Mouse (Mus musculus): ENCODE results near the gene Slc38a1.

Slc38a1 gene

DNA sequence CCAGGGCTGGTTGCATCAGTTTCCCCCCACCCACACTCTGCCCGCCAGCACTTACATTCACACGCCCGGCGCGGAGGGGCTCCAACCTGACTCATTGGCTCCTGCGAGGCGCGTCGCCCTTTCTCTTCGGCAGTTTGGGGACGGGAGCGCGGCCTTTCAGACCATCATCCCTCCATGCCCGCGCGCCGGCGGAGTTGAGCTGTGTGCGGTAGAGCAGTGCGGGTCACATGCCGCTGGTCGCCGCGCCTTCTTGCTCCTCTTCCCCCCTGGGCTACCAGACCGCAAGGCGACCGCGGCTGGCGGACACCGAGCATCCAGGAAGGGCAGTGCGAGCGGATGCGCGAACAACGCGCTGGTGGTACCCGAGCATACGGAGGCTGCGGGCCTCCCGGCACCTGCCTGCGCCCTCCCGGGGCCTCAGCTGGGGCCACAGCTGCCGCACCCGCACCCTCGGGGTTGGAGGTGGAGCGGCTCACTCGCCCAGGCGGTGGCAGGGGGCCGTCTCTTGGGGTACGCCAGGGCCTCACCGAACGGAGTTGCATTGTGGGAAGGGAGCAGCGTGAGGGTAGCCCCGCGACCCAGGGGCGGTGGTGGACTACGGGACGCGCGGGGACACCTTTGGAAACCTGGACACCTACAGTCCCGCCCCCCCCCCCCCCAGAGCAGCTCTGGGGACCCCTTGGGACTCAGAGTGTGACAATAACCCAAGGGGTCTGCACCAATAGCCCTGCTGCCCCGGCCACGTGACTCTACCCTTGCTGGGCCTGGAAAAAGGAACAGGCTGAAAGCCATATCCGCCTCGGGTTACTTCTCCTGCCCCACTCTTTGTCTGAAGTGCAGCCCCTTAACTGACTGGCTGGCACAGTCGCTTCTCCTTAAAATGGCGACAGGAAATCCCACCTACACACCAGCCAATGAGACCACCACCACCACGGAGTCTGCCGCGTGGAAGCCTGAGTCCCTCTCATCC lies at the start of gene Slc38a1:
TSS of gene Slc38a1 (minus strand) at position 478 of the 970 bp plus-strand sequence.
- DNase-seq (ENCODE audit: low read depth, low spot score), result no peak

DNA sequence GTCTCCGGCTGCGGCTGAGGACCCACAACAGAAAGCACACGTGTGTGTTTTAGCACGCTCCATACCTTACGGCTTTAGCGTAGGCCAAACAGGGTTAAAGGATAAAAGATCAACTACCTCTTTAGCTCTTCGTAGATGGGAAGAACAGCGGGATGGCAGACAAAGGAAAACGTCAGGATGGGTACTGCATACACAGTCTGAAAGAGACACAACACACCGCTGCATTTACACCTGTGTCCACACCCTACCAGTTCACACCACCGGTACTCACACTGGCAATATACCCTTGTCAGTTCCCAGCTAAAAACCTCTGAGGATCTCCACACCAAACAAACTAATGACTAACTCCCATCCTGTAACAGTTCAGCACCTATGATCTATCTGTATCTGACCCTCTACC lies 49.7 kb upstream of the Slc38a1 start:
- no peak for DNase-seq (ENCODE audit: low read depth, low spot score)

DNA sequence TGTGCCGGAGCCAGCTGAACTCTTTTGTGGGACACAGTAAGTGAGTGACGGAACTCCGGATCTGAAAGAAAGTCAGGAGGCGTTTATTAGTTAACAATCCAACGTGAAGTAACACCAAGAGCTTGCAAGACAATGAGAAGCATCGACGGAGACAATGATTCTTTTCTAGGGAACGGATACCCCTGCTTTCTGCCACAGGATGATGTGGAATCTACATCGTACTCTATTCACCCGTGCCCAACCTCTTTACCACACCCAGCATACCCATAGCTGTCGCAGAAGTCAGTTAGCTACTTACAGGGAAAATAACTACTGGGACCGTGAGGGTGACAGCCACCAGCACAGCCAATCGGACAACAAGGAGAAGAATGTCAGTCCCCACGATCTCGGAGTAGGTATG lies 48.7 kb upstream of the Slc38a1 start:
- DNase-seq (ENCODE audit: low read depth, low spot score), result no peak

DNA sequence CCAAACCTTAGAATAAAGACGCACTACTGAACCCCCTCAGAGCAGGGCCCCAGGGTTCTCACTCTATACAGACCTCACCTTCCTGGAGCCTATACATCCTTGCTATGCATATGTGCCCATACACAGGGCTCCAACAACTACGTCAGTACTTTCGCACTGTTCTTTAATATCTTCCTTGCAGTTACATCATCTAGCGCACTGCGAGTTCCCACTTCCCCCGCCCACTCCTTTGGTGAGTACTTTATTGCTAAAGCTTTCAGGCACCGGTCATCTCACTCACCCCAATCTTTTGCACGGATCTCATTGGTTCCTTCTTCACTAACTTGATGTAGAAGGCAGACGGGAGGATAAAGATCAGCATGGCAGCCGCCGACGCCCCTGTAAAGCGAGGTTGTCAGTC lies 48.1 kb upstream of the Slc38a1 start:
- DNase-seq (ENCODE audit: low read depth, low spot score), result no peak

DNA sequence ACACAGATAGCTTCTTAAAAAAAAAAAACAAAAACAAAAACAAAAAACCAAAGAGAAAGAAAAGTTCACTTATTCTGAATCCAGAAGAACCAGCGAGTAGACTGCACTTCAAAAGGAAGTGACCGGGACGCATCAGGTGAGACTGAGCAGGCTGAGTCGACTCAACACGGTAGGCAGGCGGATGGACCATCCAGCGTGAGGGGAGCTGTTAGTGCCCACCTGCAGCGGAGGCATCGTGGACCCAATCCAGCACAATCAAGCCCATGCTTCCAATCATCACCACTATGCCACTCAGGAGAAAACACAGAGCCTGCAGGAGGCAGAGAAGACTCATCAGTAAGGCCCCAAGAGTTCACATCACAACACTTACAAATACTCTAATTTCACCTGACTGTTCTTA lies 47.2 kb upstream of the Slc38a1 start:
- no peak for DNase-seq (ENCODE audit: low read depth, low spot score)

DNA sequence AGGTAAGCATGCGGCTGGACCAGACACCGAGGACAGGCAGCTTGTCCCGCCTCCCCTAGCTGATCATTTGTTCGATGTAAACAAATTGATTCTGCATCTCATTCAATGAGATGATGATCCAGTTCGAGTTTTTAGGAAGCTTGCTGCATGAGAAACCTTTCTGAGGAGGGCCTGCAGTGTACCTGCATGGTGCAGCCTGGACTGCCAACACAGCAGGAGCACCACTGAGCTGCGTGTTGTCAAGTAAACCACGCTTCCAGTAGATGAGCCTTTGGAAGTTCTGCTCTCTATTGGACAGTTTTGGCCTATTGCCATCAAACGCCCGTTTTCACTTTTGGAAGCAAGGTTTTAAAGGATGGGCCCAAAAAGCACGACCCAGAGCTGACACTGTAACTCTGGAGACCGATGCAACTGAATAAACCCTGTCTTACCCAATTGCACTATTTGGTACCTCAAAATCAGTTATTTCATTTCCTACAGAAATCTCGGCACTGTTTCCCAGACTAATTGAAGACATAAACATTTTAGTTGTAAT lies 46.1 kb upstream of the Slc38a1 start:
- DNase-seq (ENCODE audit: low read depth, low spot score), result no peak

DNA sequence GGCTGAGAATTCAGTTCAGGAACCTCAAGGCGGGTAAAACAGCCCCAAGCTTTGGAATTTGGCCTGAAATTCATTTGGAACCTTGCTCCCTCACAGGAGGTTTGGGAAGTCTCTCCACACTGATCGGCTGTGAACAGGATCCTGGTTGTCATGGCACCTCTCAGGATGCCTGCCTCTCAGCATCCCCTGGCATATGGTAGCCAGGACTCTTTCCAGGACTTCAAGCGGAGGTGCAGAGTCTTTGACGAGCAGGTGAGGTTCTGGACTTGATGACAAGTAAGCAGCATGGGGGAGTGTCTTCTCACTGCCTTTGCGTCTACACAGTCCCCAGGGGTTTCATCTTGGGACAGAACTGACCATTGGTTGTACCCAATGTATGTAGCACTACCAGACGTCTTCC lies 45.3 kb upstream of the Slc38a1 start:
- no peak for DNase-seq (ENCODE audit: low read depth, low spot score)

DNA sequence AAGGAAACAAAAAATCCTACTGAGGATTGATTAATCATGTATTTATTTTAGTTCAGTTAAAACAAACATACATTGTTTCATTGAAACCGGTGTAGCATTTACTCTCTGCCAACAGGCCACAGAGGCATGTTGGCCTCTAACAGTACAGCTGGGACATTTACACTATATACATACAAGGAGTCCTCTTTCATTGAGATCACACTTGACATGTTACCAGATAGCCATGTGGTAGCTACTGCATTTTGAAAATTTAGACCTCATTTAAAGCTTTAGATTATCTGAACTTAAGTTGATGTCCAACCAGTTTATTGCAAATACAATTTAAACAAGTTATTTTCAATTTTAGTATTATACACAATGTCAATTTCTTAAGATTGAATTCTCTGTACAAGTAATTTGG lies 44.7 kb upstream of the Slc38a1 start:
- DNase-seq (ENCODE audit: low read depth, low spot score), result no peak

DNA sequence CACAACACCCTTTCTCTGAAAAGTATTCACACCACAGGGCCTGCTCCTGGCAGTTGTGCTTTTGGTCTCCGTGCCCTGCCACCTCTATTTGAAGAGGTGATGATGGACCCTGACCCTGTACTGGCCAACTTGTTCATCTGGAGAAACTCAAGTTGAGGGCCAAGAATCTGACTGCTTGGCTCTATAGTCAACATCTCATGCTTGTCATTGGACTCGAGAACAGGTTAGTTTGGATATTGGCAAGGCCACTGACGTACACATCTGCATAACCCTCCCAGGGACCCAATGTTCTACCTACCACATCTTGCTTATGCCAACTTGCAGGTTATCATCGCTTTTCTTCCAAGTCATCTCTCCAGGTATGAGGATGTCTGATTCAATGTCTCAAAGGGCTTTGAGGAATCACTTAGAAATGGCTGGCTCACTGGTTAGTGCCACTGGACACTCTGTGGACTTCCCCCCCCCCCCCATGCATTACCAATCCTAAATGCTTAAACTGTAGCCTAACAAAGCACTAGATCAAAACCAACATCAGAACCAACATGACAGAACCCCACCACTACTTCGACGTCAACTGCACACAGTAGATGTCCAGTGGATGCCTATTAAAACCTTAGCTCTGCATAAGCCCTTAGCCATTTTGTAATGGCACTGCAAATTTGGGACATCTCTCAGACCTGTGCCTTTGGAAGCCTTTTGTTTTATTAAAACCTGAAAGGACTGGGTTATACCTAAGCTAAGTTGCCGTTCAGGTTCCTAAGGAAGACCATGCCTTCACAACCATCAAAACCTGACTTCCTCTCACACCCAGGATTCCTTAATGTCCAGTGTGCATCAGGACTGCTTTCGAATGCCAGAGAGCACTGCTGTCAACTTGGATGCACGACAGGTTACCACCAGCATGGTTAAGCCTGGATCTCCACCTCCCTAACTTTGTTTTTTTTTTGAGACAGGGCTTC lies 43.8 kb upstream of the Slc38a1 start:
- DNase-seq (ENCODE audit: low read depth, low spot score), result no peak

DNA sequence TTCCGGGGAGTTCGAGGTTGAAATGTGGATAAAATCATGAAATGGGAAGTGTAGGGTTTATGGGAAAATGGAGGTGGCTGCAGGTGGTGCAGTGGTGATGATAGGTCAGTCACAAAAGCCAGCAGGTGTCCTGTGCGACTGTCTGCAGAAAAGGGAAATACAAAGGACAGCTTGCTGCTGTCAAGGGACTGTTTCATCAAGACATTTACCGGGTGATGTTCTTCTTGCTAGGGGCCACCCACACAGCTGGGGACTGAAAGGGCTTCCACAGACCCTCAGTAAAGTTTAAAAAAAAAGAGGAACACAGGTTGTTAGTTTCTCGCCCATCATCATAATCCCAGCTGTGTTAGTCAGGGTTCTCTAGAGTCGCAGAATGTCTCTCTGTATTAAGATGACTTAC lies 42.6 kb upstream of the Slc38a1 start:
- DNase-seq (ENCODE audit: low read depth, low spot score), result no peak

DNA sequence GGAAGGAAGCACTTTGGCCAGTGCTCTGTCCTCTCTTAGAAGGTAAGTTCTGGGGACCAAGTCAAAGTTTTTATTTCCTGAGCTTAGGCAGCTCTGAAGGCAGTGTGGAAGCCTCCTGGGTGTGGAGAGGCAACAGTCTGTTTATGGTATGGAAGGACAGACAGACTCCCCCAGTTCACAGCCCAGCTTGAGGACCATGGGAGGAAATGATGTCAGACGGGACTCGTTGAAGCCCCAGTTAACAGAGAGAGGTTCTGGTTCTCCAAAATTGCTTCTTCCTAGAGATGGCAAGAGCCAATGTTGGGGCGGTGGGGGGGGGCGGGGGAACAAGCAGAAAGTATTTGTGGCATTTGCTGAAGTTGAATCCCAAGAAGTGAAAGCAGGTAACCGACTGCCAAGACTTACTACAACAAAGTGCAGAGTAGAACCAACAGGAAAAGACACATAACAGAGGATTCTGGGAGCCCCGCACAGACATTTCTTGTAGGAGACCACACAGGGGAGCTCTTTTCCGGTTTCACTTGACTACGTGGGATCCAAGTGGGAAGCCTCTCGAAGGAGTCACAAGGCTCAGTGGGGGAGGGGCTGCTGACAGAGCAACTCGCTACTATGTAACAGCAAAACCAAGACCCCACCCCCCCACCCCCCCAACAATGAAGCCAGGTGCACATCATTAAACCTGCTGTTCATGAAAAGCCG lies 41.6 kb upstream of the Slc38a1 start:
- no peak for DNase-seq (ENCODE audit: low read depth, low spot score)

DNA sequence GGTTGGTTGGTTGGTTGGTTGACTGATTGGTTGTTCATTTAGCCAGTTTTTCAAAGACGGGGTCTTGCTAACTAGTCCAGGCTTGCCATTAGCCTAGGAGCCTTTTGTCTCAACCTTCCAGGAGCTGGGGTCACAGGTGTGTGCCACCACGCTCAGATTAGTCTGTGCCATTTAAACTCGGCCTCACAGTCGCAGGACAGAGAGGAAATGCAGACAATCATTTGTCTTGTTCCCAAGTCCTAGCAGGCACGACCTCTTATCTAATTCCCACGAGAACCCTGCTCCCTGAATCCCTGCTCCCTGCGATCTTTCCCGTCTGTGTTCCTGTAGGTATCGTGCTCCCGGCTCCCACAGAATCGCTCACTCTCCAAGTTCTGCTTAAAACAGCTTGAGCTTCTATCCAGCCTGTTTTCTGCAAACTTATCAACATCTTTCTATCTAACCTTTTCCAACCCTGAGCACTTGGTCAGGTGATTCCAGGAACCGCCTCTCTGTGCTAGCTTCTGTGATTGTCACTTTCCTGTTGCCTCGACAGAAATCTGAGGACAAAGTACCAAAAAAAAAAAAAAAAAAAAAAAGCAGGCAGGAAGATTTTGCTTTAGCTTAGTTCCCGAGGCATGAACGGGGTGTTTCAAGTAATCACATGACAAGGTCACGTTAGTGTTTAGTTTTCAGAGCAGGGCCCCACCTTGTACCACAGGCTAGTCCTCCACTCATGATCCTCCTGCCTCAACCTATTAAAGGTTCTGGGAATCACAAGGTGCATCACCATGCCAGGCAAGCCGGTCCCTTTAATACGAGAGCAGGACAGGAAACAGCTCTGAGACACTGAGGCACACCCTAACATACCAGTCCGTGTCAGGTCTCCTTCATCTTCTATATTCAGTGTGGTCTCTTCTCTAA lies 36.4 kb upstream of the Slc38a1 start:
- DNase-seq (ENCODE audit: low read depth, low spot score), result no peak

DNA sequence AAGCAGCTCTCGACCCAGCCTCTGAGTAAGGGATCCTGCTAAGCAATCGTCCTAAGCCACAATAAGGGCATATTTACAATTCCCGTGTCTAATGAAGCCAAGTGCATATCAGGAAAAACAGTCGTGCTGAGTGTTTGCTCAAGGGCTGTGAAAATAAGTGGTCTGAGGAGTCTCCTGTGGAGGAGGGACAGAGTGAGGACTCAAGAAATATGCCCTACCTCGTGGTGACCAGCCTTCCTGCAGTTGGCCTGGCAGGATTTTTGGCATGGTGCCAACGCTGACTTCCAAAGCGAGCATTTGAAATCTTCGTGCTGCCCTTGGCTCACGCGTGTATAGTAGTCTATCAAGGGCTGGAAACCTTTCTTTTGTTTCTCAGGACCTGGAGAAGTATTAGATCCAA lies 33.8 kb upstream of the Slc38a1 start:
- no peak for DNase-seq (ENCODE audit: low read depth, low spot score)

DNA sequence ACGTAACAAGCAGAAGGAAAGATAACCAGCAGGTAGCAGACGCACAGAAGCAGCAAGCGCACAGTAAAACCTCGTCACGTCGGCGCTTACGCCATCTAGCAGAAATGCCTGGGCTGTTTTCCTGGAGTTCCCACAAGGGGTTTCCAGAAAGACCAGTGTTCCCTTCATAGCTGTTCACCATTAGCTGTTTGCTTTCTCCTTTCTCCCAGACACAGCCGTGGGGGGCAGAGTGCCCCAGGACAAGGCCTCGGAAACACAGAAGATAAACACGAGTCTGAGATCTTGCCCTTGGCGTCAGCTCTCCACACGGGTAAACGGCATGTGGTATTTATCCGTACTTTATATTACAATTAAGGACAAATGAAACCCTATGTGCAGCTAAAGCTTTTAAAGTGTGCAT lies 33.0 kb upstream of the Slc38a1 start:
- DNase-seq (ENCODE audit: low read depth, low spot score), result no peak

DNA sequence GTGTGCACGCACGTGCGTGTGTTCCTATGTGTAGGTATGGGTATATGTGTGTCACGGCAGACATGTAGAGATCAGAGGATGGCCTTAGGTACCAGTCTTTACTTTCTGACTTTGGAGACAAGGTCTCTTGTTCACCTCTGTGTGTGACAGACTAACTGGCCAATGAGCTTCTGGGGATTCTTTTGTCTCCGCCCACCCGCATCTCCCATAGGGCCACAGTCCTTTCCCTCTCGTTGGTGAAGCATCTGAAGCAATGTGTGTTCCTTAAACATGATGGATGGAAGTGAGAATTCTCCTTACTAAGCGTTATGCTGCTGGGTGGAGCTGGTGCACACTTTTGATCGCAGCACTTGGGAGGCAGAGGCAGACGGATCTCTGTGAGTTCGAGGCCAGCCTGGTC lies 32.3 kb upstream of the Slc38a1 start:
- no peak for DNase-seq (ENCODE audit: low read depth, low spot score)

DNA sequence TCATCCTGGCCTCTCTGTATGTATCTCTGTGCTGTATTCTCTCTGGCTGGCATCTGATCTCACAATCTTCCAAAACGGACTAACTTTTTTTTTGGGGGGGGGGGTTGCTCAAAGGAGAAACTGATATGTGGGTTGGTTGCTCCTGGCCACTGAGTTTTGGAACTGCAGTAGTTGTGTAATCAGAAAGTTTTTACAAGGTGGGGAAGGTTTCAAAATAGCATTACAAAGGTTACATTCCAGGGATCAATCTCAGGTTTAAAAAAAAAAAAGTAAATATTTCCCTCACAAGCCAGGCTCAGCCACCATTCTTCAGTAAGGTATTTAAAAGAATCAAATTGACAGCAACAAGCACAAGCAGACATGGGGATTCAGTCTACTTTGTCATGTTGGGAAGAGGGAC lies 31.4 kb upstream of the Slc38a1 start:
- no peak for DNase-seq (ENCODE audit: low read depth, low spot score)

DNA sequence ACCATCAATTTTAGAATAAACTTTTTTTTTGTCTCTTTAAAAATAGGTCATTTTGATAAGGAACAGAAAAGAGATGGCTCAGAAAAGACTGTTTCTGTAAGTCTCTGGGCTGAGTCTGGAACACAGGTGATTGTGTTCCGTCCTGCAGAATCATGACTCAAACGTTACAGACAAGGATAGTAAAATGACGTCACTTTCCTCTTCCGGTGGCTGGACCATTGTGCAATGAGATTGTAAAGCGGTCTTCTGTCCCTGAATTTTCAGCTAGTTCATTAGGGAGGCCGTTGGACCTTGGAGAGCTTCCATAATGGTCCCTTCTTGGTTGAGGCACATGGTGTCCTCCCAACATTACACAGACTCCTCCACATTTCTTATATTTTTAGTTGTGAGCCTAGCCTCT lies 27.0 kb upstream of the Slc38a1 start:
- DNase-seq (ENCODE audit: low read depth, low spot score), result no peak

DNA sequence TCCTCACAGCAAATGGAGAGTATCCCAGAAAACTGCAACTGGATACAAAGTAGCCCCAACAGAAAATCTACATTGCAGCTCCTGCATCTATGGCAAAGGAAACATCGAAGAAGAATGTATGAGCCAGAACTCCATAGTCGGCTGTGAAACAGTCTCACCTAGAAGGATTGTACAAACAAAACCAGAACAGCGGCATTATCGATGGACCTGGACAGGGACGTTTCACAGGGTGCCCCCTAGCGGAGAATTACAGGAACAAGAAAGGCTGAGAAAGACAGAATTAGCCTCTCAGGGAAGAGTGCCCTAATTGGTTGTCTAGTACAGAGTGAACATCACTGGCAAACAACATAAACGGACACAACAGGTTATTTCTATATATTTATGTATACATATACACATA lies 23.9 kb upstream of the Slc38a1 start:
- peak; percentile 34 for DNase-seq (ENCODE audit: low read depth, low spot score)

DNA sequence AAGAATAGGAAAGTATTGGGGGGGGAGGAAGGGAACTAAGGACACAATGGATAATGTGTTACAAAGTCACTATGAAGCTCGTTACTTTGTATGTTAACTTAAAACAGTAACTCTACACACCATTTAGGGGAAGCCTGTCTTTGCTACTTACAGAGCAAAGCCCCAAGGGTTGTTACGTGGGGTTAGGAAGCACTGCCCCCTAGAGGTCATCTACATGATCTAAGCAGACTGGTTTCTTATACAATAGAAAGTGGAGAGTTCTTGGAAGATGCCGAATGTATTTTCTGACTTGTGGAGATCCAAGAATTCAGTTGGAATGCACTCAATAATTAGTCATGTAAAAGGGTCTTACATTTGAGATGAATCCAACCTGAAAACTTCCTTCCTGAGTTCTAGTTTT lies 23.2 kb upstream of the Slc38a1 start:
- DNase-seq (ENCODE audit: low read depth, low spot score), result peak; percentile 75

DNA sequence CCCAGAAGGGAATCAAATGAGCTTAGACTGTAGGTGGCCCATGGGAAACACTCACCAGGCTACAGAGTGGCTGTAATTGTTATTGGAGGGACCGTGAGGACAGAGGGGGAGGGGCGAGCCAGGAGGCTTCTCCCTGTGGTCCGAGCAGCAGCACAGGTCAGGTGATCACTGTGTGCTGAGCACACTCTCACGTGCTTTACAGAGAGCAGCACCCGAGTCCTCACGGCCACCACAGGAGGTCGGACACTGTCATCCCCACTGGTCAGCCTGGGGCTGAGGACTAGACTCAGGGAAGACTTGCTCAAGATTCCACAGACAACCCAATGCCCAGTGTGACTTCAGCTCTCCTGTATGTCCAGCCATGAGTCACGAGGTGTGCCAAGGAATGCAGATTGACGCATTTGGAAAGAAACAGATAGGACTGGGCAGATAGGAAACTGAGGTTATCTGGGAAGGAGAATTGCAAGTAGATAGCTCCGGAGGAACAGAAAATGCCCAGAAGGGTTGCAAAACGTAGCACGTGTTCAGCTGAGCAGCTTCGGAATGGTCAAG lies 18.0 kb upstream of the Slc38a1 start:
- no peak for DNase-seq (ENCODE audit: low read depth, low spot score)
